Mouse (Mus musculus): ENCODE results near the gene Ciapin1.

- no peak for TF ChIP-seq CTCF (IDR thresholded peaks at IDR 0.05; ENCODE audit: low read depth)
- TF ChIP-seq EP300 (IDR thresholded peaks at IDR 0.05; ENCODE audit: low read depth): no peak
Observed at GRCm38 (mm10) chr8:94875871-94876150, 37.7 kb upstream of the Ciapin1 start.

Measured in heart, postnatal 0 days (tissue).